Mouse (Mus musculus) thymus, adult 2 months (tissue): Measurements from ENCODE around the gene Osgin1.

ENCODE experiments used
- CTCF ChIP-seq: fragments of 200-500 bp; IDR thresholded peaks from 2 replicates; pipeline ENCODE4 v1.5.1; 2012; ENCODE audit warnings: mild to moderate bottlenecking, control low read depth, low read length, moderate library complexity, borderline replicate concordance; ENCODE audit not compliant: control insufficient read depth, poor library complexity, insufficient read depth; ENCODE audit errors: extremely low read depth
- POLR2A ChIP-seq: fragments of 200-500 bp; IDR thresholded peaks from 2 replicates; pipeline ENCODE4 v1.6.1; 2012; ENCODE audit warnings: mild to moderate bottlenecking, low read length, control low read depth, moderate library complexity; ENCODE audit not compliant: control insufficient read depth, poor library complexity, insufficient read depth; ENCODE audit errors: extremely low read depth

- TF ChIP-seq CTCF: no peak
- TF ChIP-seq POLR2A: no peak
Observed at GRCm38 (mm10) chr8:119461356-119461755, 27.4 kb downstream of the Osgin1 start.
